Mouse (Mus musculus): Measurements from ENCODE around the gene Lcn9.

Lcn9 gene

DNA sequence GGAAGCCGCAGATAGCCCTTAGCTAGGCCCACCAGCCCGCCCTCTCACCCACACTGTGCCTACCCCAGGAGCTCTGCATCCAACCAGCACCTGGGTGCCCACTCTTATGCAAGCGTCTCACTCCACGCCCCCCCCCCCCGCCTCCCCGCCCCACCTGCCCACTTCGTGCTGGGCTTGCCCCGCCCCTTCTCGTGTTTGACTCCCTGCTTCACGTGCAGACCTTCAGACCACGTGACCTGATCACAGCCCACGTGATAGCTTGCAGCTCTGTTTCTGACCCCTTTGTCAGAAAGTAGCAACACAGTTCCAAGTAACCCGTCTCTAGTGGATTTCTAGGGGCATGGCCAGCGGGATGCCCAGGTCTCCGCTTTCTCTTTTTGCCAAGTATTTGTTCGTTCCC, 24.3 kb downstream of the Lcn9 start, which contains the start of gene Sohlh1:
Sohlh1 (minus strand) TSS at position 23 of the 400 bp plus-strand sequence.
- DNase-seq (ENCODE audit: low spot score), result no peak

DNA sequence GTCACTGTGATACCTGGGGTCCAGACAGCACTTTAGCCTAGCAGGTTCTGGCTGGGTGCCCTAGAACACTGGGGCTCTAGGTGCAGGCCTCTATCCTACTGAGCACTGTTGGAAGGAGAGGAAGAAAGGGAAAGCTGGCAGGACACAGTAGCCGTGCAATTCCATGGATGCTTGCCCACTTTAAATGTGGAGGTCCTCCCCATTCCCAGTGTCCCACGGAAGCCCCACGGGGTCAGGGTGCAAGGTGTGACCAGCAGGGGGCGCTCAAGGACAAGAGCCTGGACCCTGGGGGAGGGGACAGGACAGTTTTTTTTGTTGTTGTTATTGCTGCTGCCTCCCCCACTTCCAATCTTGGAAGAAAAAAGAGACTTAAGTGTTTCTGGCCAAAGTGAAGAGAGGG, 27.4 kb downstream of the Lcn9 start:
- peak; percentile 53 for DNase-seq (ENCODE audit: low spot score)

DNA sequence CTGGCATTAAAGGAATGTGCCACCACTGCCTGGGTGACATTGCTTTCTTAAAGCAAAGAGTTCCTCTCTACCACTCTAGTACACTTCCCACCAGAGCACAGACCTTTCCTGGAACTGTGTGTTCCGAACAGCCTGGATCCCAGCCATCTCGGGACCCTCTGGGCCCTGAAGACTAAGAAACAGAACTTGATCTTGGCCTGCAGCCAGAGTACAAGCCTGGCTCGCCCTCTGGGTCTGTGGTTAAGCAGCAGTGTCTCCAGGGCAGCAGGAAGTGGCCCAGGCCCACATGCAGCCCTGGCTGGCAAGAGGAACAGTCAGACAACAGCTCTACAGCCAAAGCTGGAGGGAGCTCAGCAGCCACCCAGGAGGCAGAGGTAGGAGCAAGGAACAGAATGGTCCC, 29.7 kb downstream of the Lcn9 start:
- DNase-seq (ENCODE audit: low spot score), result no peak

DNA sequence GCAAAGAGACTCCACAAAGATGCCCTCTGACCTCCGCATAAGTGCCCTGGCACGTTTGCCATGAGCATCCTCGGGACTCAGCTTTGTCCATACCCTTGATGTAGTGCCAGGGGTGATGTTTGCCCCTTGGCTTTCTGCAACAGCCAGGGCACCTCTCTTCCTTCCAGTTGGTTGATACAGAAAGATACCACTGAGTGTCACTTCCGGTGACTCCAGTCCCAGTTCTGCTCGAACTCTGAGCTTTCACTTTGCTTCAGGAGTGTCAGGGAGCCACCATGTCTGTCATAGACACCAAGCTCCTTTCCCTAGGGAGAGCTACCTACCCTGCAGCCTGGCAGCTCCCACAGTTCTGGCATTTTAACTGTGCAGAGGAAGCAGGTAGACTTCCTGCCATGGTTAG, 31.0 kb downstream of the Lcn9 start:
- no peak for DNase-seq (ENCODE audit: low spot score)

DNA sequence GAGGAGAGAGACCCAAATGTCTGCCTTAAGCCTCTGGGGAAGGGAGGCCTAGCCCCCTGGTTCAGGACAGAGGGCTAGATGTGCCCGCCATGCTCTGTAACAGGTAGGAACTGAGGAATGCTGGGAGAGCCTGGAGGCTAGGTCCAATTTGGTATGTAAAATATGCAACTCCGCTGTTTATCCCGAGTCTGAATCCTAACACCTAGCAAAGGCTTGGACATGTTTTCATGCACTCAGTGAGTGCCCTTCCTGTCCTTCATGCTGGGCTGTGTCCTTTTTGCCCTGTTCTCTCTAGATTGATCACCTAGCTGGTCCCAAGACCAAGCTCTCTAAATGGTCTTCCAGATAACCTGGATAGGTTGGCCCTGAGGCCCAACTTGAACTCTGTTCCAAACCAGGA, 36.9 kb downstream of the Lcn9 start:
- DNase-seq (ENCODE audit: low spot score), result no peak

DNA sequence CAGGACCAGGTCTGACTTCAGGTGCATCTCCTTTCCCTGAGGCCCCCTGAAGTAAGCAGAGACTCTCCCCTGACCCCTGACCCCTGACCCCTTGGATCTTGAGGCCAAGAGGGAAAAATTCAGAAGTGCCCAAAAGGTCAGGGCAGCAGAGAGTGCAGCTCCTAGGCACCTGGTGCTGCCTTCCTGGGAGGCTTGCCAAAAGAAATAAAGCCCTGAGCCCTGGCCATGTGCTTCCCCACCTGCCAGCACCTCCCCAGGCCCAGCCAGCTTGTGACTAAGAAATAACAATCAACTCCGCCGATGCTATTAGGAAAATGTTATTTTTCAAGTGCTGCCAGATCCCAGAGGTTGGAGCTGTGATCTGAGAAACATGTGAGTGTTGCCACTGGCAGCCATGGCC, 39.1 kb downstream of the Lcn9 start:
- DNase-seq (ENCODE audit: low spot score), result no peak

DNA sequence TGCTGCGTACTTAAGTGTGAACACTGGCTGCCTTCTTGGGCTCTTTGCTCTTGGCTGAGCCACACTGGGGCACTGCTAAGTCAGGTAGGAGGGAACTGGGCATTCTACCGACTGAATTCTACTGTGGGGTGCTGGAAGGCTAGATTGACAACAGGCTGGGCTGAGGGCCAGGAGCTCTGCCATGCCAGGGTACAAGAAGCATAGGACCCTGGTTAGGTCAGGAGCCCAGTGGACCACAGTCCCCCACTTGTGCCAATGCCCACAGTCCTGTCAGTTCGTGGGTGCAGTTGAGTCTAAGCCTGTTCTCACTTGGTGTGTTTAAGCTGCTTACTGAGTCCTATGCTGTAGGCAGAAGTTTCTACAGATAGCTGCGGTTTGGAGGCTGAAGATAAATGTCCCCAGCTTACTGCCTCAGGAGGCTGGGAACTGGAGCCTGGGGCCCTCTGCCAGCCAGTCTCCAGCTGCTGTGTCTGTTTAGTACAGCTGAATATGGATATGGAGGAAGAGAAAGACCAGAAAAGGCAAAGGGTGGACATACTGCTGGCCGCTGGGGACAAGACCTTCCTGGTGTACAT, 39.8 kb downstream of the Lcn9 start:
- DNase-seq (ENCODE audit: low spot score), result no peak

DNA sequence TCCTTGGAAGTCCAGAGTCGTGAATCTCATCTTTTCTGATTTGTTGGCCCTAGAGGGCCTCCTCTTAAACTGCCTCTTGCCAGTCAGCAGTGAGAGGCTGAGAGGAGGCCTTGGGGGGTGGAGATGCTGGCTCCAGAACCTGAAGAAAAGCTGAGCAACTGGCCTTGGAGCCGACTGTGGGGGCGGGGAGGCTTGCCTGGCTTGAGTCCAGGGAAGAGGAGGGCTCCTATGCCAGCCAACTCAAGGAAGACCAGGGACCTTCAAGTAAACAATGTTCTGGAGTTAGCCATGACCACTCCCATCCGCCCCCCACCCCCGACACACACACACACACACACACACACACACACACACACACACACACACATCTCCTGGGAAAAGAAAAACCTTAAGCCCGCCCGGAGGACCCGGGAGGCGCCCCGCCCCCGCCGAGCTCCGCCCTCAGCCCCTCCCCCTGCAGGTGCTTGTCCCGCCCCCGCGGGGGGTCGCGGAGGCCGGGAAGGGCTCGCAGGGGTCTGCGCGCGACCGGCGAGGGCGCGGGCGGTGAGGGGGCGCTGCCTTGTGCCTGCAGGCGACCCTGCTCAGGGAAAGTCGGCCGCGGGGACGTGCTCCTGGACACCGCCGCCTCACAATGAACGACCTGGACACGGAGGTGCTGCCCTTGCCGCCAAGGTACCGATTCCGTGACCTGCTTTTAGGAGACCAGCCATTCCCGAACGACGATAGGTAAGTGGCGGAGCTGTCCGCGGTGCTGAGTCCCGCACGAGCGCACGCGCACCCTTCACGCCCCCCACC, 40.6 kb downstream of the Lcn9 start, which contains the start of gene Kcnt1:
Kcnt1 (plus strand) TSS at position 398 of the 795 bp plus-strand sequence.
- peak; percentile 34 for DNase-seq (ENCODE audit: low spot score)

DNA sequence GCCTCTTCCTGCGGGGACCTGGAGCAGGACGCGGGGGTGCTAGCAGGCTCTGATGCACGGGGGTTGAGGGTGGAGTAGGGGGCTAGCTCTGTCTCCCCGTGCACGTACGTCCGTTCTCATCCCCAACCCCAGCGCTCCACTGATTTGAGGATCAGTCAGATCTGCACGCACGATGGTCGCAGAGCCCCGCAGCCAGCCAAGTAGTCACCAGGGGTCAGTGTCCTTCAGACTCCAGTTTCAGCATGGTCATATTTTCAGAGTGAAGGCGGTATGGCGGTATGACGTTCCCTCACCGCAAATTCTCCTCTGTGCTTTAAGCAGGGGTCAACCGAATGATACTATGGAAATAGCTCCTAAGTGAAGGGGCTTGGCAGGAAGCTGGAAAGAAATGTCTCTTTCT, 41.3 kb downstream of the Lcn9 start:
- DNase-seq (ENCODE audit: low spot score), result peak; percentile 26

DNA sequence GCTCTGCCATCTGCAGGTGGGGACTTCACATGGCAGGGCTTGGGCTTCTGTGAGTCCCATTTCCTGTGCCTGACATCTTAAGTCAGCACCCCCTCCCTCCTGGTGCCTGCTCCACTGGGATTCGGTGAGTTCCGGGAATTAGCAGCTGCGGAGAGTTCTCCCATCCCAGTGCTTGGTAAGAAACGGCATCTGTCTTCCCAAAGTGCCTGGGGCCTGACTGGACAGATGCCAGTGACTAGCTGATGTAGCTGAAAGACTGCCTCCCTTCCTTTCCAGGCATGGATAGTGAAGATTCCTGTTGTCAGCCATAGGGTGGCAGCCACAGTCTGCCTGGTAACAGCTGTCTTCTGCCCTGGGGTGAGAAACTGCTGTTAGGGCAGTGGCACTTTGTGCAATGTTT, 42.5 kb downstream of the Lcn9 start:
- no peak for DNase-seq (ENCODE audit: low spot score)

DNA sequence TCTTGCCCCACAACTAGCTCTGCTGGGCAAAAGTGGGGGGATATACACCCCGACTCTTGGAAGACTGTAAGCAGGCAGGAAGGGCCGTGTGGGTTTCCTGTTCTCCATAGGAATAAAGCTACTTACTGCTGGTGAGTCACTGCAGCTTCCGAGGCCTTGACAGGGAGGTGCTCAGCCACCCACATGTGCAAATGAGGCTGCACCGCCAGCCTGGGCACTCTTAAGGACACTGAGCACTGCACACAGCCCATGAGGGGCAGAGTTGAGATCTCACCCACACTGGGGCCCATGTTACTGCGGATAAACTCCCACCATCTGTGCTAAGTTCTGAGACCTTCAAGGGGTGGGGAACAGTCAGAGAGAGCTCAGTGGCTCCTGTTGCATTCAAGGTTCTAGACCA, 43.7 kb downstream of the Lcn9 start:
- DNase-seq (ENCODE audit: low spot score), result no peak

All from embryo, embryonic 10.5 days (tissue).